Mouse (Mus musculus) liver, postnatal 0 days (tissue): ENCODE data around the gene Mbnl2. TPM values are rescaled to one million over a fixed set of nuclear protein-coding genes. Genes with fewer than 3 reads are reported as not detected.

Experiments used
- ATAC-seq: fragments of 200-750 bp; cut with Nextera tagmentation; 2 replicates; pipeline ENCODE4 v1.8.0; 2017; ENCODE audit warnings: mild to moderate bottlenecking, moderate library complexity
- DNase-seq: peaks from one replicate; pipeline ENCODE4 v3.0.0-alpha.2; 2016
- H3K27ac ChIP-seq: fragments of 300-500 bp; sonication (generic); 2 replicates; pipeline ENCODE4 v1.5.1; 2014; ENCODE audit warnings: antibody characterized with exemption, moderate library complexity, mild to moderate bottlenecking, low read depth
- H3K27me3 ChIP-seq: fragments of 300-500 bp; sonication (generic); 2 replicates; pipeline ENCODE4 v1.6.1; 2014; ENCODE audit warnings: low read length, control low read depth, mixed read lengths; ENCODE audit not compliant: insufficient read depth
- H3K36me3 ChIP-seq: fragments of 300-500 bp; sonication (generic); replicated peaks from 2 replicates; pipeline ENCODE4 v1.6.1; 2014; ENCODE audit warnings: mild to moderate bottlenecking, control low read depth, low read length, moderate library complexity, mixed read lengths; ENCODE audit not compliant: insufficient read depth
- H3K4me1 ChIP-seq: fragments of 300-500 bp; sonication (generic); 2 replicates; pipeline ENCODE4 v1.6.1; 2014; ENCODE audit warnings: antibody characterized with exemption, mild to moderate bottlenecking, control low read depth; ENCODE audit not compliant: insufficient read depth
- H3K4me2 ChIP-seq: fragments of 300-500 bp; sonication (generic); 2 replicates; pipeline ENCODE4 v1.6.1; 2014; ENCODE audit warnings: low read depth, mild to moderate bottlenecking, low read length, moderate library complexity, mixed read lengths
- H3K4me3 ChIP-seq: fragments of 300-500 bp; sonication (generic); 2 replicates; pipeline ENCODE4 v1.5.1; 2014; ENCODE audit warnings: low read depth, low read length
- H3K9ac ChIP-seq: fragments of 300-500 bp; sonication (generic); replicated peaks from 2 replicates; pipeline ENCODE4 v1.6.1; 2014; ENCODE audit warnings: mild to moderate bottlenecking, moderate library complexity
- H3K9me3 ChIP-seq: fragments of 300-500 bp; sonication (generic); 2 replicates; pipeline ENCODE4 v1.6.1; 2016; ENCODE audit warnings: mild to moderate bottlenecking, control low read depth, low read length, mixed read lengths
- CTCF ChIP-seq: sonication (generic); IDR thresholded peaks from 2 replicates; pipeline ENCODE4 v1.5.1; 2016; ENCODE audit warnings: antibody characterized with exemption, low read depth
- EP300 ChIP-seq: IDR thresholded peaks from 2 replicates; pipeline ENCODE4 v1.6.1; 2016; ENCODE audit warnings: antibody characterized with exemption, low read depth, mild to moderate bottlenecking
- WGBS: fragments of 180-500 bp; shearing (Covaris S2); extraction: QIAGEN DNeasy Blood & Tissue Kit; methylation state at CpG from one replicate; pipeline ENCODE4 v1.1.7; 2014; ENCODE audit not compliant: insufficient replicate concordance; 5-methylcytosine and 5-hydroxymethylcytosine counted together
- polyA plus RNA-seq: library from polyadenylated mRNA; unstranded; fragments of >200 nt; fragmentation: Nextera tagmentation; extraction: Ambion mirVana; gene quantifications from 2 replicates; pipeline ENCODE4 v1.2.1, GENCODE M21; 2015

Gene Mbnl2
- polyA plus RNA-seq, 1 experiment from 2014 or later = 16.9 TPM

DNA sequence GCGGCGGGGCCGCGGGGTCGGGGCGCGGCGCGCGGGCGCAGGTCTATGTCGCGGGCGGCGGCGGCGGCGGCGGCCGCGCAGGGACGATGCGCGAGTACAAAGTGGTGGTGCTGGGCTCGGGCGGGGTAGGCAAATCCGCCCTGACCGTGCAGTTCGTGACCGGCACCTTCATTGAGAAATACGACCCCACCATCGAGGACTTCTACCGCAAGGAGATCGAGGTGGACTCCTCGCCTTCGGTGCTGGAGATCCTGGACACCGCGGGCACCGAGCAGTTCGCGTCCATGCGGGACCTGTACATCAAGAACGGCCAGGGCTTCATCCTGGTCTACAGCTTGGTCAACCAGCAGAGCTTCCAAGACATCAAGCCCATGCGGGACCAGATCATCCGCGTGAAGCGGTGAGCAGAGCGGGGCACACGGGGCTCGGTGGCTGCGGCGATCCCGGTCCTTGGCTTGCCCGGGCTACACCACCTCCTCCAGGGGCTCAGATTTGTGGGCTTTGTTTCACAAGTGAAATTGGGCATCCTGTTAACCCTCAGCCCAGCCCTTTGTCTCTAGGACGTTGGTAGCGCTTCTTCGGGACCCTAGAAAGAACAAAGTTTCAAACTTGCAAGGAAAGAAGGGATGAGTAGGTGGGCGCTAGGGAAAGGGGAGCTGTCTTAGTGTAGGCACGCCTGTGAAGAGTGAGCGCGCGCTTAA lies 203.3 kb downstream of the Mbnl2 start:
- peak overlapping the region; percentile 99 for H3K27ac ChIP-seq
- no peaks in the 10 kb centered on the region for H3K27me3 ChIP-seq
- no peaks in the 10 kb centered on the region for H3K36me3 ChIP-seq
- WGBS = under 1% methylated on average over 62 of the region's 62 CpGs
- H3K9me3 ChIP-seq = no peaks in the 10 kb centered on the region
- TF ChIP-seq CTCF = no peak
- no peak for TF ChIP-seq EP300
- H3K4me3 ChIP-seq = peak overlapping the region; percentile 76
- peaks cover 6% of the 10 kb centered on the region; the same call in 1 of the 2 replicates for H3K4me1 ChIP-seq
- H3K9ac ChIP-seq = peak overlapping the region; percentile 73
- DNase-seq (peak; percentile 42), ATAC-seq (peak; percentile 5)
- peak overlapping the region; percentile 87 for H3K4me2 ChIP-seq

- no peak overlapping the region for H3K9ac ChIP-seq
- DNase-seq (no peak), ATAC-seq (no peak)
- 64% methylated on average over 8 of the region's 8 CpGs for WGBS
- H3K36me3 ChIP-seq = no peaks in the 10 kb centered on the region
- TF ChIP-seq EP300 (no peak), CTCF (no peak)
- peaks cover 6% of the 10 kb centered on the region; the same call in 1 of the 2 replicates for H3K4me1 ChIP-seq
- peak overlapping the region; percentile 7; the same call in 1 of the 2 replicates for H3K4me3 ChIP-seq
- H3K27me3 ChIP-seq = no peaks in the 10 kb centered on the region
- no peaks in the 10 kb centered on the region for H3K9me3 ChIP-seq
- no peak overlapping the region for H3K27ac ChIP-seq
- peak overlapping the region; percentile 87; the same call in 1 of the 2 replicates for H3K4me2 ChIP-seq
These were observed 205.0 kb downstream of the Mbnl2 start for GRCm38 (mm10) chr14:120480341-120480900.

- ATAC-seq (no peak), DNase-seq (no peak)
- no peak overlapping the region for H3K9ac ChIP-seq
- H3K4me2 ChIP-seq = peak overlapping the region; percentile 87; the same call in 1 of the 2 replicates
- no peaks in the 10 kb centered on the region for H3K9me3 ChIP-seq
- 81% methylated on average over 4 of the region's 4 CpGs for WGBS
- H3K36me3 ChIP-seq = no peaks in the 10 kb centered on the region
- H3K4me3 ChIP-seq = no peak overlapping the region
- TF ChIP-seq CTCF (no peak), EP300 (no peak)
- H3K27me3 ChIP-seq = no peaks in the 10 kb centered on the region
- H3K4me1 ChIP-seq = peaks cover 6% of the 10 kb centered on the region; the same call in 1 of the 2 replicates
- no peak overlapping the region for H3K27ac ChIP-seq
These were observed 205.5 kb downstream of the Mbnl2 start for GRCm38 (mm10) chr14:120480927-120481326.

Other genes with a start within 250 kb of the Mbnl2 start
- not detected in 2 replicates for gene Oxgr1, start 233.2 kb upstream of the Mbnl2 start, polyA plus RNA-seq
- 3.2 and 3.4 TPM in 2 replicates for gene Rap2a, start 202.8 kb downstream of the Mbnl2 start, polyA plus RNA-seq